Mouse (Mus musculus) intestine, postnatal 0 days (tissue): ENCODE results near the gene Ppa2. TPM values are rescaled to one million over a fixed set of nuclear protein-coding genes. Genes with fewer than 3 reads are reported as not detected.

Experiments used
- ATAC-seq: fragments of 200-750 bp; cut with Nextera tagmentation; 2 replicates; pipeline ENCODE4 v1.8.0; 2017; ENCODE audit warnings: mild to moderate bottlenecking, moderate TSS enrichment, moderate library complexity
- H3K27ac ChIP-seq: fragments of 300-500 bp; sonication (generic); 2 replicates; pipeline ENCODE4 v1.5.1; 2014; ENCODE audit warnings: mild to moderate bottlenecking, low read depth, low read length, moderate library complexity
- H3K27me3 ChIP-seq: fragments of 300-500 bp; sonication (generic); replicated peaks from 2 replicates; pipeline ENCODE4 v1.6.1; 2014; ENCODE audit warnings: low read length, mixed read lengths; ENCODE audit not compliant: control insufficient read depth, insufficient read depth
- H3K36me3 ChIP-seq: fragments of 300-500 bp; sonication (generic); 2 replicates; pipeline ENCODE4 v1.6.1; 2014; ENCODE audit warnings: mild to moderate bottlenecking, moderate library complexity; ENCODE audit not compliant: control insufficient read depth, insufficient read depth
- H3K4me1 ChIP-seq: fragments of 300-500 bp; sonication (generic); replicated peaks from 2 replicates; pipeline ENCODE4 v1.6.1; 2014; ENCODE audit warnings: antibody characterized with exemption, low read length, mixed read lengths; ENCODE audit not compliant: control insufficient read depth, insufficient read depth
- H3K4me2 ChIP-seq: fragments of 300-500 bp; sonication (generic); replicated peaks from 2 replicates; pipeline ENCODE4 v1.6.1; 2014; ENCODE audit warnings: low read depth, mild to moderate bottlenecking, moderate library complexity
- H3K4me3 ChIP-seq: fragments of 300-500 bp; sonication (generic); 2 replicates; pipeline ENCODE4 v1.5.1; 2014; ENCODE audit warnings: low read depth, low read length
- H3K9ac ChIP-seq: fragments of 300-500 bp; sonication (generic); 2 replicates; pipeline ENCODE4 v1.6.1; 2014; ENCODE audit warnings: mild to moderate bottlenecking, low read depth, low read length
- H3K9me3 ChIP-seq: fragments of 300-500 bp; sonication (generic); 2 replicates; pipeline ENCODE4 v1.6.1; 2016; ENCODE audit warnings: mixed run types; ENCODE audit not compliant: control insufficient read depth
- CTCF ChIP-seq: sonication (generic); IDR thresholded peaks from 2 replicates; pipeline ENCODE4 v1.5.1; 2016; ENCODE audit warnings: low read depth, mild to moderate bottlenecking, control low read depth, antibody characterized with exemption, moderate library complexity
- WGBS: fragments of 180-500 bp; shearing (Covaris S2); extraction: QIAGEN DNeasy Blood & Tissue Kit; methylation state at CpG from one replicate; pipeline ENCODE4 v1.1.7; 2014; 5-methylcytosine and 5-hydroxymethylcytosine counted together
- polyA plus RNA-seq: library from polyadenylated mRNA; unstranded; fragments of >200 nt; fragmentation: Nextera tagmentation; extraction: Ambion mirVana; gene quantifications from 2 replicates; pipeline ENCODE4 v1.2.1, GENCODE M21; 2015

The Ppa2 gene
- polyA plus RNA-seq, 1 experiment from 2014 or later: 111 TPM

GRCm38 (mm10) chr3:133315011-133315410, 5.1 kb downstream of the Ppa2 start:
- no peak overlapping the region for H3K27ac ChIP-seq
- no peak overlapping the region for H3K4me2 ChIP-seq
- H3K4me1 ChIP-seq: no peaks in the 10 kb centered on the region; the same call in 1 of the 2 replicates
- H3K9ac ChIP-seq: no peak overlapping the region
- no peaks in the 10 kb centered on the region for H3K27me3 ChIP-seq
- H3K4me3 ChIP-seq: no peak overlapping the region
- no peaks in the 10 kb centered on the region for H3K36me3 ChIP-seq
- H3K9me3 ChIP-seq: no peaks in the 10 kb centered on the region
- 98% methylated on average over 14 of the region's 14 CpGs for WGBS
- TF ChIP-seq CTCF: no peak
- no peak for ATAC-seq

- no peak for ATAC-seq
- no peak overlapping the region for H3K27ac ChIP-seq
- no peak overlapping the region for H3K4me3 ChIP-seq
- WGBS: 87% methylated on average over 8 of the region's 8 CpGs
- no peak overlapping the region for H3K4me2 ChIP-seq
- no peak overlapping the region for H3K9ac ChIP-seq
- no peaks in the 10 kb centered on the region for H3K9me3 ChIP-seq
- no peak for TF ChIP-seq CTCF
- H3K27me3 ChIP-seq: no peaks in the 10 kb centered on the region
- no peaks in the 10 kb centered on the region; the same call in 1 of the 2 replicates for H3K4me1 ChIP-seq
- no peaks in the 10 kb centered on the region for H3K36me3 ChIP-seq
These were observed 5.7 kb downstream of the Ppa2 start for GRCm38 (mm10) chr3:133315647-133316046.

DNA sequence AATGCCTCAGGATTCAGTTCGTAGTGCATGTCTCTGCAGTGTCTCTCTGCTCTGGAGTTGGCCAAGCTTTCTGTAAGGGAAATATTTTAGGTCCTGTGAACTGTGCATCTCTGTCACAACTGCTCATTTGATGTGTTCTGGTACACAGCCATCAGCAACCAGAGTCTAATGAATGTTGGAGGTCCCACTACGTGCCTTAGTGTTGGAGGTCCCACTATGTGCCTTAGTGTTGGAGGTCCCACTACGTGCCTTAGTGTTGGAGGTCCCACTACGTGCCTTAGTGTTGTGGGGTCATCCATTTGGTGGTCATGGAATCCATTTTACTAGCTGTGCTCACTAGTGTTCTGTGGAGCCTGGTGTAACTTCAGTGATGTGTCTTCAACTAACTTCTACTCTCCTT, 7.9 kb downstream of the Ppa2 start:
- Histone ChIP-seq H3K4me1 (no peaks in the 10 kb centered on the region), H3K27me3 (no peaks in the 10 kb centered on the region), H3K27ac (no peak overlapping the region), H3K9me3 (no peaks in the 10 kb centered on the region), H3K9ac (no peak overlapping the region), H3K4me2 (no peak overlapping the region), H3K36me3 (no peaks in the 10 kb centered on the region), H3K4me3 (no peak overlapping the region)
- 86% methylated on average over 4 of the region's 4 CpGs for WGBS
- no peak for ATAC-seq
- no peak for TF ChIP-seq CTCF

GRCm38 (mm10) chr3:133318596-133318995, 8.7 kb downstream of the Ppa2 start:
- 68% methylated on average over 15 of the region's 15 CpGs for WGBS
- H3K36me3 ChIP-seq: no peaks in the 10 kb centered on the region
- no peak overlapping the region for H3K9ac ChIP-seq
- no peak overlapping the region for H3K4me3 ChIP-seq
- no peak for TF ChIP-seq CTCF
- no peak overlapping the region for H3K4me2 ChIP-seq
- H3K27ac ChIP-seq: no peak overlapping the region
- H3K9me3 ChIP-seq: no peaks in the 10 kb centered on the region
- no peaks in the 10 kb centered on the region for H3K27me3 ChIP-seq
- H3K4me1 ChIP-seq: no peaks in the 10 kb centered on the region
- ATAC-seq: no peak

GRCm38 (mm10) chr3:133319795-133320194, 9.9 kb downstream of the Ppa2 start:
- no peak for ATAC-seq
- 87% methylated on average over 7 of the region's 7 CpGs for WGBS

DNA sequence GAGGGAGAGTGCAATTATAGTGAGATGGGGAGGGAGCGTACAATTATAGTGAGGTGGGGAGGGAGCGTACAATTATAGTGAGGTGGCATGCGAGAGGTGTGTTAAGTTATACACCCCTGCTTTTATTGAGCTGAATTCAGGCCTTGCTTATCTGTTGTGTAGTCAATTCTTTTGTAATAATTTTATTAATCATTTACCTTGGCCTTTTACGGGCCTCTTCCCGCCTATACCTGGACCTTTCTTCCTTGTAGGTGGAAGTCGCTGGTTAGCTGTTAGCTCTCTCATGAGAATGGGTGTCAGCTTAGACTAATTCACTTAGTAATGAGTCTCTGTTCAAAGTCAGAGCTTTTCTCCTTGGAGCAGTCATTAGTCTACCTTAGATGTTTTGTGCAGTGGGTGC, 10.4 kb downstream of the Ppa2 start:
- no peak overlapping the region for H3K4me2 ChIP-seq
- 46% methylated on average over 6 of the region's 6 CpGs for WGBS
- H3K27ac ChIP-seq: no peak overlapping the region
- no peak for TF ChIP-seq CTCF
- H3K9ac ChIP-seq: no peak overlapping the region
- peak; percentile 88 for ATAC-seq
- H3K36me3 ChIP-seq: 0 out of 2 replicates have a peak, but pooled peaks cover 3% of the 10 kb centered on the region
- H3K9me3 ChIP-seq: no peaks in the 10 kb centered on the region
- H3K4me1 ChIP-seq: no peaks in the 10 kb centered on the region
- H3K27me3 ChIP-seq: no peaks in the 10 kb centered on the region
- no peak overlapping the region for H3K4me3 ChIP-seq

More at GRCm38 (mm10) chr3:133319795-133320194, 9.9 kb downstream of the Ppa2 start:
- 0 out of 2 replicates have a peak, but pooled peaks cover 3% of the 10 kb centered on the region for H3K36me3 ChIP-seq
- no peak overlapping the region for H3K27ac ChIP-seq
- H3K9ac ChIP-seq: no peak overlapping the region
- no peaks in the 10 kb centered on the region for H3K9me3 ChIP-seq
- no peak overlapping the region for H3K4me3 ChIP-seq
- no peak overlapping the region for H3K4me2 ChIP-seq
- H3K27me3 ChIP-seq: no peaks in the 10 kb centered on the region
- H3K4me1 ChIP-seq: no peaks in the 10 kb centered on the region
- TF ChIP-seq CTCF: no peak

GRCm38 (mm10) chr3:133321928-133322327, 12.0 kb downstream of the Ppa2 start:
- 95% methylated on average over 10 of the region's 10 CpGs for WGBS
- Histone ChIP-seq H3K4me3 (no peak overlapping the region), H3K27me3 (no peaks in the 10 kb centered on the region), H3K36me3 (0 out of 2 replicates have a peak, but pooled peaks cover 3% of the 10 kb centered on the region), H3K27ac (no peak overlapping the region), H3K9ac (no peak overlapping the region), H3K9me3 (no peaks in the 10 kb centered on the region), H3K4me1 (no peaks in the 10 kb centered on the region), H3K4me2 (no peak overlapping the region)
- TF ChIP-seq CTCF: no peak
- no peak for ATAC-seq
